Mouse (Mus musculus): ENCODE measurements at regions not wholly inside any gene's neighbourhood (a gene's known extent, or its start where the extent isn't known, plus 50 kb on each side); places are given as distances from the start of the nearest gene placed in this dataset.

- TF ChIP-seq CTCF (IDR thresholded peaks at IDR 0.05 in 2 of 3, conservative IDR thresholded peaks at IDR 0.05 in 1 of 3; ENCODE audit: control insufficient read depth in 1 of 3, insufficient read depth in 1 of 3, low read depth in 2 of 3, low read length in 3 of 3, poor library complexity in 1 of 3, severe bottlenecking in 1 of 3) (no peak), CHD2 (IDR thresholded peaks at IDR 0.05; ENCODE audit: low read length) (no peak), POLR2A (IDR thresholded peaks at IDR 0.05; ENCODE audit: control insufficient read depth in 1 of 2, insufficient read depth in 1 of 2, low read depth in 1 of 2, low read length in 2 of 2, poor library complexity in 1 of 2) (no peak), TAL1 (IDR thresholded peaks at IDR 0.05; ENCODE audit: low read length) (no peak), ZC3H11A (IDR thresholded peaks at IDR 0.05; ENCODE audit: low read depth, low read length) (no peak), KAT2A (conservative IDR thresholded peaks at IDR 0.05; ENCODE audit: low read depth, low read length) (no peak), CHD1 (IDR thresholded peaks at IDR 0.05; ENCODE audit: low read depth, low read length) (no peak), ZNF384 (IDR thresholded peaks at IDR 0.05; ENCODE audit: low read depth, low read length) (no peak), TCF12 (IDR thresholded peaks at IDR 0.05; ENCODE audit: low read depth, low read length) (no peak), ZKSCAN1 (IDR thresholded peaks at IDR 0.05; ENCODE audit: low read depth, low read length) (no peak)
Measured at GRCm38 (mm10) chr2:108160865-108161264, 870.4 kb downstream of the Kcna4 start.
